Mouse (Mus musculus): ENCODE measurements around the gene Ccdc14.
"Not testable (repeated sequence)": the region's sequence is repeated elsewhere in the genome, so short reads cannot be mapped to it uniquely, and the experiment has no call there.

Gene Ccdc14

DNA sequence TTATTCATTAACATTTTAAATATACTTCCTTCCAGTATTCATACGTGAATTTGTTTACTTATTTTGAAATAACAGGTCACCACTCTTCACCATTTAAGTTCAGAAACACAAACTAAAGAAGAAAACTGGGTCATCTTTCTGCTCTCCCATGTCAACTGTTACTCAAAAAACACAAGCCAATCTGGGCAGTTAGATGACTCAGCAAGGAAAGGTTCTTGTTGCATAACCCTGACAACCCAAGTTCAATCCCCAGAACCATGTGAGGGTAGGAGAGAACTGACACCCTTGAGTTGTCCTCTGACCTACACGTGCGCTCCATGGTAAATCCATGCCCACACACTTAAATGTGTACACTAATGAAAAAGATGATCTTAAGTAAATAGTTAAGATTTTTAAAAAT is 34.7 kb downstream of the Ccdc14 start:
- DNase-seq = no peak

DNA sequence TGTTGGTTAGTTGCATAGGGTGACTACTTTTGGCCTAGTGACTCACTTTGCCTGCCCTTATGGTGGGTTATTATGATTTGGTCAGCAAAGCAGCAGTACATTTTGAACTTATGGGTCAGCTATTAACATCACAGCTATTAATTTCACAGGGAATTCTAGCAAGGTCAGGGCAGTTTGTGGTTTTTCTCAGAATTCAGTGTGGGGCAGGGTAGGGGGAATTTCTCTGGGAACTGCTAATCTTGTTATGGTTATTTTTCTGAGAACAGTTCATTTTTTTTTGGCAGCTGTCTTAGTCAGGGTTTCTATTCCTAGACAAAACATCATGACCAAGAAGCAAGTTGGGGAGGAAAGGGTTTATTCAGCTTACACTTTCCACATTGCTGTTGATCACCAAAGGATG is 38.2 kb downstream of the Ccdc14 start:
- not testable (repeated sequence) for DNase-seq

DNA sequence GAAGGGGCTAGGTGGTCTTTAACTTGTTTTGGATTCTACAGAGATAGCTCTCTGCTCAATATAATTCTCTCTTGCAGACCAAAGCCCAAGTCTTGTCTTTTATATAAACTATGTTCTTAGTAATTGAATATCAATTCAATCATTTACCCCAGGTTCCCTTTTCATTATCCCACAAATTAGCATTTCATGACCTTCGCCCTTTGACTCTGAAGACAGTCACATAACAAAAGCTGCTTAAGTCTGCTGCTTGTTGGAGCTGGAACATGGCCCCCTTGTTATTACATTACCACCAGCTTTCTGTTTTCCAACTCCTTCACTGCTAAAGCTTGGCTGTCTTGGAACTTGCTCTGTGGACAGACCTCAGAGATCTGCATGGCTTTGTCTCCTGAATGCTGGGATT is 39.0 kb downstream of the Ccdc14 start:
- no peak for DNase-seq

DNA sequence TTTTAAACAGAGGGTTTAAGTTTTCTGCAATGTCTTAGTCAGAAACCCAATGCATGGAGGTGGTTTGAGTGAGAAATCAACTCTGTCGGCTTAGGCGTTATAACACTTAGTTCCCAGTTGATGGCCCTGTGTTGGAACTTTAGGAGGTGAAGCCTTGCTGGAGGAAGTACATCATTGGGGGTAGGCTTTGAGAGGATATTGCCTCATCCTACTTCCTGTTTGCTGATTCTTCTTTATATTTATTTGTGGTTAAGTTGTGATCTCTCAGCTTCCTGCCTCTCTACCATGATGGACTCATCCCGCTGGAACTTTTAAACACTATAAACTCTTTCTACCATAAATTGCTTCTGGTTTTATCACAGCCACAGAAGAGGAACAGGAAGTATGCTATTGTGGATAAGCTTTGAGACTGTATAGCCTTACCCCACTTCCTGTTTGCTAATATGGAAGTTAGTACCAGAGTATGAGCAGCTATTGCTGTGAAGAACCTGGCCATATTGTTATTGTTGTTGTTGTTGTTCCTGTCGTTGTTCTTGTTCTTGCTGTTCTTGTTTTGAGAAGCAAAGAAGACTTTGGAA is 48.3 kb downstream of the Ccdc14 start:
- DNase-seq = no peak

DNA sequence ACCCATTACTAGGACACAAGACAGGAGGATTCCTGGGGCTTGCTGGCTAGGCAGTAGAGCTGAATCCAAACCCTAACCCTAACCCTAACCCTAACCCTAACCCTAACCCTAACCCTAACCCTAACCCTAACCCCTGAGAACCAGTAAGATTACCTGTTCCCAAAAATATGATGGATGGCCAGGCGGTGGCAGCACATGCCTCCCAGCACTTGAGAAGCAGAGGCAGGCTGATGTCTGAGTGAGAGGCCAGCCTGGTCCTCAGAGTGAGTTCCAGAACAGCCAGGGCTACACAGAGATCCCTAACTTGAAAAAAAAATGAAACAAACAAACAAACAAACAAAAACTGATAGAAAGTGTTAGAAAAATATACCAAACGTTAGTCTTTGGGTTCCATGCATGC is 52.5 kb downstream of the Ccdc14 start:
- no peak for DNase-seq

DNA sequence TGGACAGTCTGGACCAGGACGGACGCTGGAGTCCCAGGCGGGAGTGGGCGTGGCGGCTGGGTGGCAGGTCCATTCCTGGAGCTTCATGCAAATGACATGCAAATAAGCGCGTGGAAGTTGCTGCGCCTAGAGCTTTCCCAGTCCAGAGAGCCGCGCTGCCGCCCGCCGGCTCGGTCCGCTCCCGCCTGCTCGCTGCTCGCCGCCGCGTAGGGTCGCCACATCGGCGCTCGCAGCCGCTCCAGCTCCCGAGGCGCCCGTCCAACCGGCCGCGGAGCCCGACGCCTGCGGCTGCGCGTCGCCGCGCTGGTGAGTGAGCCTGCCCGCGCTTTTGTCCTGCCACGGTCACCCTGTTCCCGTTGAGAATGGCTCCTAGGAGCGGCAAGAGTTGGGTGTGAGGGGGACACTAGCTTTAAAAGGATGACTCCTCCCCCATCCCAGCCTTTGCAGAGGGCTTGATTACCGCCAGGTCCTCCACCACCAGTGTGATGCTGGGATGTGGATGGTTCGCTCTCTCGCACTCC is 54.7 kb downstream of the Ccdc14 start, which contains the start of gene Mylk:
TSS of gene Mylk (plus strand) at position 146 of the 521 bp plus-strand sequence.
- DNase-seq = peak; percentile 34

DNA sequence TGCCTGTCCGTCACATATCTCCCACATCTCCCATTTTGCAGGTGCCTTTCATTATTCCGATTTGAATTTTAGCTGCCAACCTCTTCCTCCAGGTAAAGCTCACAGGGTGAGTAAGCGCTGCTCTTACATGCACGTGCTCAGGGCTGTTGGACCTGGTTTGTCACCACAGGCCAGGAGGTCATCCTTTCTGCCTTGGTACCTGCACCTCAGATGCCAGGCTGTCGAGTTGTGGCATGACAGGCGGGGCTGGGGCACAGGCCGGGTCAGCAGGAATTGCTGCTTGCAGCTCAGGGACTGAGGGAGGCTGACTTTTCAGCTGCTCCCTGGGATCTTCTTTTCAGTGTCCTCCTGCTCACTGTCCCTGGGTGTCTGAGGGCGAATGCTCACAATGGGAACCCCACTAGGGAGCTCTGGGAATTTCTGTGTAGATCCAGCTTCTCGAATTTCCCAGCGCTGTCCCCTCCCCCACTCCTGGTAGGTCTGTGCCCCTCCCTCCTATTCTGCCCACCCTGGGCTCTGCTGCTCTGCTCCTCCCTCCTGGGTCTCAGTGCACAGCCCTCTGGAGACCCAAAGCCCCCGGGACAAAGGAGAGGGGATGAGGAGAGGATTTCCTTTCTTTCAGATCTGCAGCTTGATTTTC is 57.8 kb downstream of the Ccdc14 start:
- DNase-seq = no peak

DNA sequence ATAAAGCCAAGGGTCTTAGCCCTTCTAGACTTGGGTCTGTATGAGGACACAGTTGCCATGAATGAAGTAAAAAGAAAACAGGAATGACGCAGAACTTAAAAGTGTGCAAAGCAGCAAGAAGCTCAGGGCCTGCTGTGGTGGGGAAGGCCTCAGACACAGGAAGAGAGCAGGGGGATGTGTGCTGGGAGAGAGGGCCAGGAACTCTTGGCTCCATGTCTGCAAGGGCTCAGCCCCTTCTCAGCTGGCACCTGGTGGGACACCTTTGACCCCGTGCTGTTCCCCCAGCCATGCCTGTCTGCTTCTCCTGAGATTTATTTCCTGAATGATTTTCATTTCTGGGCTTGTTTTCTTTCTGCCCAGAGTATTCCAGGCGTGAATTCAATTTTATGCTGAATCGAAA is 59.1 kb downstream of the Ccdc14 start:
- no peak for DNase-seq

DNA sequence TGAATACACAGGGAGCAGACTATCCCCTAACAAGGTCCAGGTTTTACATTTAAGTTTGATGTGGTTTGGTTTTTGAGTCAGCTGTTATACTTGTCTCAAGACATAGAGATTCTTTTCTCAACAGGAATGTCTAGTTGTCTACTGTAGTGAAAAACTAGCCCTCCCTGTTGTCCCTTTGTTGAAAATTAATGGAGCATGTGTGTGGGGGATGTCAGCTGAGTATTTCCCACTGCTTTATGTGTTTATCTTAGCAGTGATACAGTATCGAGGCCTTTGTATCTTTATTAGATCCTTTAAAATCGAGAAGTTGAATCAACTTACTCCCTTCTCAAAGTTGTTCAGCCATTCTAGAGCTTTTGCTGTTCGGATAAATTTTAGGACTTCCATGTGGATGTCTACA is 61.6 kb downstream of the Ccdc14 start:
- DNase-seq = no peak

DNA sequence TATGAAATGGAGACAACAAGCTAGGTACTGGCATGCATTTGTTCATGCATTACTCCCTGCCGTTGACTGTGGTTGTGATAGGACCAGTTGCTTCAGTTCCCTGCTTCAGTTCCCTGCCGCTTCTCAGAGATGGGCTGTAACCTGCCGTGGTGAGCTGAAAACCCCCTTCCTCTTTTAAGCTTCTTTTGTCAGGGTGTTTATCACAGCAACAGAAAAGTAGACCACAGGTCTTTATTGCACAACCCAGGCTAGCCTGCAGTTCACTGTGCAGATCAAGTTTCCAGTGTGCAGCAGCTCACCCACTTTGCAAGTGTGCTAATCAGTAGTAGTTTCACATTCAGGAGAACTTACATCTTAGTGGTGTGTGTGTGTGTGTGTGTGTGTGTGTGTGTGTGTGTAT is 62.6 kb downstream of the Ccdc14 start:
- no peak for DNase-seq

DNA sequence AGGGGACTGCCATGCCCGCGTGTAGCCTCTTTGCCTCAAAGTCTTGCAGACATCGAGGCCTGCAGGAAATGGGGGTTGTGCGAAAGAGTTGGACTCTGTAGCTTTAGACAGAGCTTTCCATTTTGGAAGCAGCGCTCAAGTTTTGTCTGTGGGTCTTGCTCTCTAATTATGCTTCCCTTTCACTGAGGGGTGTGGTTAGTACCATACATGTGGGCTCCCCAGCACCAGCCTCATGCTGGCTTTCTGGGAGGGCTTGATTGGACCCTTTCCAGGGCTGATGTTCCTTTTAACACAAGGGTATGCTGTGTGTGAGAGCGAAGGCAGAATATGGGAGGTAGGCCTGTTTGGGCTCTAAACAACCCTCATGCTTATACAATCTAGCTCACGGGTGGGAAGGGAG is 66.6 kb downstream of the Ccdc14 start:
- no peak for DNase-seq

DNA sequence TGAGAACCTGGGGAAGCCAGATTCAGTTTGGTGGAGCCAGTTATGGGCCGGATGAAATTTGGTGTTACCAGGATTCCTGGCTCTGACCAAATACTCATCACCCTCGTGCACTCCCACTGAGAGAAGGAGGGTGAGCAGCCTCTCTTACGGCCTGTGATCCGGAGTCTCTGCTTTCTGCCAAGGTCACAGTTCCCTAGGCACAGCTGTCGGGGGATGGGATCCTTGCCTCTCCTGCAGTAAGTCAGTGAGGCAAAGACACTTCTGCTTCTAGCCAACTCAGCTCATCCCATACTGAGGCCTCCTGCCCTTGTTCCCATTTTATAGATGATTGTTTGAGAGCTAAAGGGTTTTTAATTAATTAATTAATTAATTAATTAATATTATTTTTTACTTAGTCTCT is 67.8 kb downstream of the Ccdc14 start:
- DNase-seq = no peak

DNA sequence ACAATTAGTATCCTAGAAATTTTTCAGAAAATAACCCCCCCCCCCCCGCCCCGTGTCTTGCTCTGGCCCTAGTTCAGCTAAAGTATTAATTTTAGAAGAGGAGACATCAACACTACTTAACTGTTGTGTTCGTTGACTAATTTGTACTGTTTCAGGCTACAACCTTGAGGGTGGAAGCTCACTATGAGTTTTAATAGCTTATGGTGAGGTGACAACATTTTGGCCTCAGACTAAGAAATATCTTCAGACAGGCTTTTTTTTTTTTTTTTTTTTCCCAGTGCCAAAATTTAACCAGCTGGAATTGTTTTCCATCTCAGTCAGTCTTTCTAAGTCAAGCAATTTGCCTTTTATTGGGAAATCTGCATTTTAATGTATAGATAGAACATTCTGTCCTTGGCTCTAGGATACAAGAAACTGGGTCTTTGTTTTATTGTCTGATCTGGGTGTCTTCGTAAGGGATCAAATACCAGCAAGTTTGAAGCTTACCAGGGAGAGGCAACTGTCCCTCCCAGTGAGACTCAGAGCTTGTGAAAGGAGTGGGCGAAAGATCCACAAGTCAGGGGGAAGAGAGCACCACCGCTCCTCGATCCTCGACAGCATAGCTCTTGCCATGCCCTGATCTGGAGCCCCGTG is 73.7 kb downstream of the Ccdc14 start:
- no peak for DNase-seq

DNA sequence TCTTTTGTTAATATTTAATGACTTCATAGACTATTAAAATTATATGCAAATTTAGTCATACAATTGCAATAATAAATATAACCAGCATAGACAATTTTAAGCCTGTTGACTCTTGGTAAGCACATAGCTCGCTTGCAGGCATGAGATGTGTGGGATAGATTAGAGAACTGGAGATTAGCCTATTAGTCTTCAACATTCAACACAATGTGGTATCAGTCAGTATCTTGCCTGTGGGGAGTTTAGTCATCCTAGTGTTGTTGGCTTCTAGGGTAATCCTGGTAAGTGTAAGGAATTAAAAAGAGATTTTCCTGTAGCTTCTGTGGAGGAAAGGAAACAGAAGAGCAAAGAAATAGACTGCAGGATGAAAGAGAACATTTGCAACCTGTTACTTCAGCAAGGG is 75.2 kb downstream of the Ccdc14 start:
- no peak for DNase-seq

DNA sequence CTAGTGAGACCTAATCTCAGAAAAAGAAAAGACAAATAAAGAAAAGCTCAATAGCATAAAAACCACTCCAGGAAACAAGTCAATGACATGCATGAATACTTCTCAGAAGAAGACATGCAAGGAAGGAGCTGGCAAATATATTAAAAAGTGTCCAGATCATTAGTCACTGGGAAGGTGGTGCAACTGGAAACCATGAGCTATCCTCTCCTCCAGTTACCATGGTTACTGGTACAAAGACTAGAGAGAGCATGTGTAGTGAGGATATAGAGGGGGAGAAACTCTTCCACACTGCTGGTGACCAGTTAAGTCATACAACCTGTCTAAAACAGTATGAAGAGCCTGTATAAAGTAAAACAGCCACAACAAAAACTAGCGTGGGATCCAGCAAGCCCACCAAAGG is 75.8 kb downstream of the Ccdc14 start:
- DNase-seq = no peak

DNA sequence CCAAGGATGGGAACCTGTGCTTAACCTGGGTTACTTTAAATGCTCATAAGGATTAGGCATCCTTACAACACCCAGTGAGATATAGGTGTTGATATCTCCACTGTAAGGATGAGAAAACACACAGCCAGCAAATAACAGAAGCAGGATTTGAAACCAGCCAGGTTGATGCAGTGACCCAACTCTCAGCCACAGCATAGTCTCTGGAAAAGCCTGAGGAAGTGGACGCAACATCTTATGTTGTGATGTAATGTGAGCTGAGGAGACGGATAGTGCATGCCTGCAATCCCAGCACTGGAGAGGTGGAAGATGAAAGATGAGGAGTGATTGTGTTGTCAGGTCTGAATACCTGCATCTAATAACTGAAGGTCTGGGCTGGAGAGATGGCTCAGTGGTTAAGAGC is 77.0 kb downstream of the Ccdc14 start:
- DNase-seq = no peak

DNA sequence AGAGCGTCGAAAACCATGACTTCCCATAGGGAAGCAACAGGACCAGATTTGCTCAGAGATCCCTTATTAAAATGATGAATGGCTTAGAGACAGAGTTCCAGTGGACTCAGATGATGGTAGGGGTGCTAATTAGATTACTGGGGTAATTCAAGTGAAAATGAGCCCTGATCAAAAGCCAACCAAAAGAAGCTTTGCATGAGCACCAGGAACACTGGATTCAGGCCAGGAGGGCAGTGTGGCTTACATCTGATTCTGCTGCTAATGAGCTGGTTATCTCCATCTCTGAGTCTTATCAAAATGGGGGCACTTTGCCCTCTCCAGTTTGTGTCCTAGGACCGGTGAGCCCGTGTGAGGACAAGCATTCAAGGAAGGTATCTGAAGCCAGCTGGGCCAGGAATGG is 78.0 kb downstream of the Ccdc14 start:
- DNase-seq = no peak

DNA sequence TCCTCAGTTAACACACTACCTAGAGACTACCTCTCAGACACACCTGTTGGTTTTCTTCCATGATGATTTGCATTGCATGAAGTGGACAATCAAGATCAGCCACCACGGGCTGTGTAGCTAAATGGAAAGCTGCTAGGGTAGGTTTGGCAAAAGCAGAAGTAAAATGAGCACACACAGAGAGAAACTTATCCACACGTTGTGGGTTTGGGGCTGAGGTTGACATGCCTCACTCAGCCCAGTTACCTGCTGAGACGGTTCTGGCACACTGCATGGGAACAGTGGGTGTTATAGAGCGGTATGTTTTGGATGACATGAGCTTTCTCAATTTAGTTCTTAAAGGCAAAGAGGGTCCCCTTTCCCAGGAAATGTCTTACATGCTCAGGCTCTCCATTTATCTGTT is 79.7 kb downstream of the Ccdc14 start:
- DNase-seq = no peak

DNA sequence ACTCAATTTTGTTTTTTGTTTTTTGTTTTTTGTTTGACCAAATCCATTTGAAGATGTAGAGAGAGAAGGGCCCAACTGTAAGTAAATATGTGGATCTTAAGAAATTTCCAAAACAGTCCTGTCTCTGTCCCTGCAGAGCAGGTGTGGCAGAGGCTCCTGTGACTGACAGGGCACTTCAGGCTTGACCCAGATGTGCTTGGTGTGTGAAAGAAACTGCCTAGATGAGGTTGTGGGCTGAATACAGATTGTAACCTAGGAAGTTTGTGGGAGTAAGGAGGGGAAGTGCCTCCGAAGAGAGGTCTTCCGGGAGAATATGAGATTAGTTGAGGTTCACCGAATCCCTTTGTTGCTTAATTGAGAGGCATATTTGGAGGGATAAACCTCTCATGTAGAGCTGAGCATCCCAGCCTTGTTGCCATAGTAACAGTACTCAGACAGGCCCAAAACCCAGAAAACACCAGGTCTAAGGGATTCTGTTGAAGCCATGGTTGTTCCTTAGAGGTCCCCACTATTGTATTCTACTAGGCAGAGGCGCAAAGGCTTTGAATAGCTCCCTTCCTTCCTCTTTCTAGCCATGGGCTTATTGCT is 82.1 kb downstream of the Ccdc14 start:
- no peak for DNase-seq
